ENCODE assay signal across 17 mouse cellular contexts in the genomic region with DNA sequence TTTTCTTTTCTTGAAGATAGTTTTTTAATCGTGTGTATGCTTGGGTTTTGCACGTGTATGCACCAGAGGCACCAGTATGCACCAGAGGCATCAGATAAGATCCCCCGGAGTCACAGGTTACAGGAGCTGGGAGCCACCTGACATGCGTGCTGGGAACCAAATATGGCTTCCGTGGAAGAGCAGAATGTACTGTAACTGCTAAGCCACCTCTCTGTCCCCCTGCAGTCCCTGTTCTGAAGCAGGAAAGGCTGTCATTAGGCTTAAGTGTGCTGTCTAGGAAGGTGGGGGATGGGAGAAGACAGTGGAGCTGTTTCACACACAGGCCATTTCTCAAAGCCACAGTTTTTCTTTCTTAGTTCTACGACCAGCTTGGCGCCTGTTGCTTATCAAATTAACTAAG.
DNase-seq lines count a peak whose midpoint lies in the region; ATAC-seq and TF ChIP-seq lines count a peak whose summit lies in the region.
"Had no signal": no experiment of that assay in that cellular context is flagged by ENCODE, and none has a peak within 500 bp of the region (broad histone marks: within the 10 kb centered on the region; RNA-seq: fewer than 3 reads in every experiment).

No protein-coding gene starts in this region.

- H3K27ac ChIP-seq in hindbrain, embryonic 12.5 days: 0 out of 2 replicates have a peak overlapping the region, but pooled peaks have one; percentile 19
- H3K27ac ChIP-seq in hindbrain, embryonic 14.5 days: no peak overlapping the region
- H3K27ac ChIP-seq: layer of hippocampus, adult 2 months; left cerebral cortex, adult 2 months; stomach, embryonic 15.5 days had no signal

- no peak overlapping the region for H3K4me3 ChIP-seq in hindbrain, embryonic 12.5 days
- H3K4me3 ChIP-seq in hindbrain, embryonic 14.5 days (replicated peaks; ENCODE audit: low read length): no peak overlapping the region
- H3K4me3 ChIP-seq in G1E (ENCODE audit: low read depth, low read length): no peak overlapping the region; the same call in 1 of the 2 replicates
- H3K4me3 ChIP-seq: erythroblast, embryonic 14.5 days; layer of hippocampus, adult 2 months; left cerebral cortex, adult 2 months; stomach, embryonic 15.5 days had no signal

- H3K9ac ChIP-seq in hindbrain, embryonic 12.5 days: no peak overlapping the region
- H3K9ac ChIP-seq in hindbrain, embryonic 14.5 days: no peak overlapping the region
- H3K9ac ChIP-seq: stomach, embryonic 15.5 days had no signal

- ATAC-seq in hindbrain, embryonic 12.5 days (ENCODE audit: low FRiP score): no peak
- no peak for ATAC-seq in hindbrain, embryonic 14.5 days (ENCODE audit: low FRiP score)
- ATAC-seq in G1E (ENCODE audit: extremely low read depth, insufficient number of reproducible peaks, low FRiP score, poor library complexity, severe bottlenecking): 0 out of 2 replicates have a peak, but pooled peaks have one; percentile 32
- peak; percentile 30 for ATAC-seq in granulocyte monocyte progenitor cell, adult 5-6 weeks (replicated peaks; ENCODE audit: poor library complexity, severe bottlenecking)
- no peak for ATAC-seq in erythroid progenitor cell, adult 5-6 weeks (replicated peaks; ENCODE audit: low FRiP score, poor library complexity, severe bottlenecking)

- no peak for DNase-seq in hindbrain, embryonic 14.5 days (ENCODE audit: low spot score)
- peak; percentile 55 for DNase-seq in 416B (ENCODE audit: low read depth)
- DNase-seq in G1E (ENCODE audit: low spot score): no peak
- DNase-seq in left cerebral cortex, postnatal 36 days (ENCODE audit: low spot score in 2 of 2): no peak
- DNase-seq: cerebellum, adult 11 months; gastrocnemius, postnatal 14 days; heart, postnatal 14 days; midbrain, embryonic 14.5 days; right cerebral cortex, adult 18-20 months; spleen, adult 18-20 months had no signal

- no peaks in the 10 kb centered on the region for H3K9me3 ChIP-seq in hindbrain, embryonic 12.5 days (replicated peaks)
- H3K9me3 ChIP-seq in hindbrain, embryonic 14.5 days (ENCODE audit: control insufficient read depth, low read length): no peaks in the 10 kb centered on the region
- no peaks in the 10 kb centered on the region for H3K9me3 ChIP-seq in G1E (replicated peaks)
- H3K9me3 ChIP-seq: stomach, embryonic 15.5 days had no signal

- peaks cover 52% of the 10 kb centered on the region for H3K4me1 ChIP-seq in hindbrain, embryonic 12.5 days
- peaks cover 22% of the 10 kb centered on the region for H3K4me1 ChIP-seq in hindbrain, embryonic 14.5 days (replicated peaks; ENCODE audit: control insufficient read depth, insufficient read depth, low read length)
- peaks cover 38% of the 10 kb centered on the region for H3K4me1 ChIP-seq in G1E (ENCODE audit: insufficient read depth, low read depth, low read length)
- H3K4me1 ChIP-seq: stomach, embryonic 15.5 days had no signal

- 76% methylated on average over 7 of the region's 7 CpGs for WGBS in hindbrain, embryonic 12.5 days
- 71% methylated on average over 7 of the region's 7 CpGs for WGBS in hindbrain, embryonic 14.5 days

- no peaks in the 10 kb centered on the region for H3K27me3 ChIP-seq in hindbrain, embryonic 12.5 days
- H3K27me3 ChIP-seq in hindbrain, embryonic 14.5 days (ENCODE audit: control insufficient read depth, insufficient read depth, low read length): no peaks in the 10 kb centered on the region
- H3K27me3 ChIP-seq in G1E (ENCODE audit: insufficient read depth, low read length): peaks cover 5% of the 10 kb centered on the region; the same call in 1 of the 2 replicates
- H3K27me3 ChIP-seq: stomach, embryonic 15.5 days had no signal

- H3K36me3 ChIP-seq in hindbrain, embryonic 12.5 days: no peaks in the 10 kb centered on the region
- H3K36me3 ChIP-seq in hindbrain, embryonic 14.5 days (replicated peaks; ENCODE audit: control insufficient read depth, insufficient read depth): no peaks in the 10 kb centered on the region
- H3K36me3 ChIP-seq in G1E (replicated peaks): peaks cover 26% of the 10 kb centered on the region
- H3K36me3 ChIP-seq: stomach, embryonic 15.5 days had no signal

- no peak for TF ChIP-seq CTCF in G1E (IDR thresholded peaks at IDR 0.05; ENCODE audit: low read depth, low read length)

- H3K4me2 ChIP-seq in hindbrain, embryonic 12.5 days (replicated peaks): no peak overlapping the region
- H3K4me2 ChIP-seq in hindbrain, embryonic 14.5 days (replicated peaks): no peak overlapping the region
- H3K4me2 ChIP-seq: stomach, embryonic 15.5 days had no signal

- intact Hi-C loops in left cerebral cortex, postnatal 36 days (cut with DNase I): no loop called here

Comparison
In these comparisons a context has a peak if more than half of its experiments do, and no peak if none do; other contexts are left out.
1. ATAC-seq: peak in G1E (single experiment) and granulocyte monocyte progenitor cell, adult 5-6 weeks (single experiment); none in hindbrain, embryonic 12.5 days (single experiment), hindbrain, embryonic 14.5 days (single experiment) and erythroid progenitor cell, adult 5-6 weeks (single experiment).